Mouse (Mus musculus) testis, postnatal 10 days (tissue): ENCODE measurements at regions not wholly inside any gene's neighbourhood (a gene's known extent, or its start where the extent isn't known, plus 50 kb on each side); places are given as distances from the start of the nearest gene placed in this dataset.

Experiments
- DNase-seq: peaks from one replicate; pipeline ENCODE4 v3.0.0; 2021; ENCODE audit warnings: low spot score

- DNase-seq, result no peak
Observed at GRCm38 (mm10) chr1:120667776-120668175, 65.6 kb downstream of the En1 start.

GRCm38 (mm10) chr1:120683532-120684245 lies 81.5 kb downstream of the En1 start:
- no peak for DNase-seq

- no peak for DNase-seq
Observed at GRCm38 (mm10) chr1:120685650-120686244, 83.5 kb downstream of the En1 start.

- no peak for DNase-seq
Observed at GRCm38 (mm10) chr1:120691571-120691970, 89.4 kb downstream of the En1 start.

GRCm38 (mm10) chr1:120698189-120698588 lies 96.0 kb downstream of the En1 start:
- no peak for DNase-seq

GRCm38 (mm10) chr1:120704201-120704600 lies 102.0 kb downstream of the En1 start:
- DNase-seq, result no peak

- DNase-seq, result no peak
Observed at GRCm38 (mm10) chr1:120706011-120706410, 103.8 kb downstream of the En1 start.

- DNase-seq, result no peak
Observed at GRCm38 (mm10) chr1:120708511-120708910, 106.3 kb downstream of the En1 start.

- no peak for DNase-seq
Observed at GRCm38 (mm10) chr1:120715105-120715877, 113.1 kb downstream of the En1 start.

- no peak for DNase-seq
Observed at GRCm38 (mm10) chr1:120726777-120727176, 124.6 kb downstream of the En1 start.

GRCm38 (mm10) chr1:120727427-120727826 lies 125.2 kb downstream of the En1 start:
- DNase-seq, result no peak

- DNase-seq, result no peak
Observed at GRCm38 (mm10) chr1:120732003-120732402, 129.8 kb downstream of the En1 start.

- no peak for DNase-seq
Observed at GRCm38 (mm10) chr1:120733683-120734082, 131.5 kb downstream of the En1 start.

GRCm38 (mm10) chr1:120734846-120735245 lies 132.6 kb downstream of the En1 start:
- no peak for DNase-seq

- DNase-seq, result no peak
Observed at GRCm38 (mm10) chr1:120739499-120739898, 137.3 kb downstream of the En1 start.

- DNase-seq, result no peak
Observed at GRCm38 (mm10) chr1:120741091-120741740, 139.0 kb downstream of the En1 start.

GRCm38 (mm10) chr1:120748963-120749362 lies 146.7 kb downstream of the En1 start:
- DNase-seq, result no peak

- DNase-seq, result no peak
Observed at GRCm38 (mm10) chr1:120753406-120753805, 151.2 kb downstream of the En1 start.

- no peak for DNase-seq
Observed at GRCm38 (mm10) chr1:120754337-120754736, 152.1 kb downstream of the En1 start.

- DNase-seq, result peak; percentile 53
Observed at GRCm38 (mm10) chr1:120757283-120757821, 155.1 kb downstream of the En1 start.

- no peak for DNase-seq
Observed at GRCm38 (mm10) chr1:120758172-120758571, 156.0 kb downstream of the En1 start.

GRCm38 (mm10) chr1:120758762-120759161 lies 156.5 kb downstream of the En1 start:
- DNase-seq, result no peak
